Mouse (Mus musculus) ovary, postnatal 14 days (tissue): ENCODE results near the gene Rbm5.

Experiments
- DNase-seq: peaks from one replicate; pipeline ENCODE4 v3.0.0; 2022; ENCODE audit warnings: low spot score

The Rbm5 gene

GRCm38 (mm10) chr9:107770374-107771290, at the start of gene Rbm5:
TSS of gene Rbm5 (minus strand) at chr9:107770996.
- DNase-seq, result peak; percentile 81

- DNase-seq, result no peak
Measured at GRCm38 (mm10) chr9:107812132-107812531, 41.3 kb upstream of the Rbm5 start.

GRCm38 (mm10) chr9:107810985-107811384, 40.2 kb upstream of the Rbm5 start:
- no peak for DNase-seq

- no peak for DNase-seq
Measured at GRCm38 (mm10) chr9:107791714-107792113, 20.9 kb upstream of the Rbm5 start.

GRCm38 (mm10) chr9:107782536-107783203, 11.9 kb upstream of the Rbm5 start:
- no peak for DNase-seq

- DNase-seq, result no peak
Measured at GRCm38 (mm10) chr9:107776809-107777208, 6.0 kb upstream of the Rbm5 start.

- no peak for DNase-seq
Measured at GRCm38 (mm10) chr9:107774411-107774810, 3.6 kb upstream of the Rbm5 start.

GRCm38 (mm10) chr9:107771782-107772181, 986 bp upstream of the Rbm5 start:
- DNase-seq, result no peak

- no peak for DNase-seq
Measured at GRCm38 (mm10) chr9:107770037-107770373, 791 bp downstream of the Rbm5 start.

GRCm38 (mm10) chr9:107769445-107770000, 1.3 kb downstream of the Rbm5 start:
- no peak for DNase-seq

- no peak for DNase-seq
Measured at GRCm38 (mm10) chr9:107768851-107769250, 1.9 kb downstream of the Rbm5 start.

GRCm38 (mm10) chr9:107759593-107759992, 11.2 kb downstream of the Rbm5 start:
- DNase-seq, result no peak

GRCm38 (mm10) chr9:107750378-107750777, 20.4 kb downstream of the Rbm5 start:
- DNase-seq, result no peak

- no peak for DNase-seq
Measured at GRCm38 (mm10) chr9:107748063-107748462, 22.7 kb downstream of the Rbm5 start.

- no peak for DNase-seq
Measured at GRCm38 (mm10) chr9:107747310-107747709, 23.5 kb downstream of the Rbm5 start.

GRCm38 (mm10) chr9:107746679-107747078, 24.1 kb downstream of the Rbm5 start:
- no peak for DNase-seq

- no peak for DNase-seq
Measured at GRCm38 (mm10) chr9:107744061-107744460, 26.7 kb downstream of the Rbm5 start.

- DNase-seq, result no peak
Measured at GRCm38 (mm10) chr9:107738841-107739202, 32.0 kb downstream of the Rbm5 start.

GRCm38 (mm10) chr9:107738020-107738840, 32.6 kb downstream of the Rbm5 start:
- peak; percentile 89 for DNase-seq

- DNase-seq, result no peak
Measured at GRCm38 (mm10) chr9:107736185-107736485, 34.7 kb downstream of the Rbm5 start.

GRCm38 (mm10) chr9:107735356-107736184, 35.2 kb downstream of the Rbm5 start:
- DNase-seq, result no peak

- no peak for DNase-seq
Measured at GRCm38 (mm10) chr9:107734567-107734971, 36.2 kb downstream of the Rbm5 start.
